19 mouse cellular contexts compared by ENCODE assay signal in the genomic region with DNA sequence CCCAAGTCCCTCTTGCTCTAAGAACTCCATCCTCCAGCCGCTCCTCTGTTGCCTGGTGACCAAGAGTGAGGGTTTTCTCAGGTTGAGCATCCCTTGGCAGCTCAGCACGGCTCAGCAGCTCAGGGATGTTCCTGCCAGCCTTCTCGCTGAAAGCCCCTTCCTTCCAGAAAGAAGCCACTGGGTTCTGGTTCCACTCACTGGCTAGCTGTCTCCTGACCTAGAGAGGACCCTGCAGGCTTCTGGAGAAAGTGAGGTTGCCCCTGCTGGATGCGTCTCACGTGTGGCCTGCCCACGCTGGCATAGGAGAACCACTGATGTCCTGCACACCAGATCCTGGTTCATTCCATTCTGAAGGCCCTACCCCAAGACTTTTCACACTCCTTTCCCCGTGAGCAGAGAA. TPM values are rescaled to one million over a fixed set of nuclear protein-coding genes. Genes with fewer than 3 reads are reported as not detected.
A peak's percentile ranks its signal among the peaks of the same experiment; 100 is the strongest.
DNase-seq lines count a peak whose midpoint lies in the region; ATAC-seq and TF ChIP-seq lines count a peak whose summit lies in the region.
"Had no signal": no experiment of that assay in that cellular context is flagged by ENCODE, and none has a peak within 500 bp of the region (broad histone marks: within the 10 kb centered on the region; RNA-seq: fewer than 3 reads in every experiment).

No protein-coding gene starts in this region.

- no peak for ATAC-seq in hindbrain, embryonic 11.5 days (ENCODE audit: low FRiP score)
- no peak for ATAC-seq in midbrain, embryonic 13.5 days
- ATAC-seq in megakaryocyte progenitor cell, adult 5-6 weeks (replicated peaks; ENCODE audit: poor library complexity): no peak
- ATAC-seq: CD4-positive, CD25-positive, alpha-beta regulatory T cell, adult 4 months had no signal

- H3K27ac ChIP-seq in testis, adult 2 months (ENCODE audit: control insufficient read depth, insufficient read depth, low read depth, low read length): no peak overlapping the region
- peak overlapping the region; percentile 83; the same call in 1 of the 2 replicates for H3K27ac ChIP-seq in hindbrain, embryonic 11.5 days (ENCODE audit: low read depth, low read length)
- peak overlapping the region; percentile 93; the same call in 1 of the 2 replicates for H3K27ac ChIP-seq in midbrain, embryonic 13.5 days
- H3K27ac ChIP-seq: kidney, embryonic 15.5 days; left cerebral cortex, adult 2 months had no signal

- WGBS in hindbrain, embryonic 11.5 days: 82% methylated on average over 7 of the region's 7 CpGs
- WGBS in midbrain, embryonic 13.5 days: 82% methylated on average over 7 of the region's 7 CpGs

- H3K4me1 ChIP-seq in testis, adult 2 months (ENCODE audit: control insufficient read depth, insufficient read depth, low read length): peaks cover 12% of the 10 kb centered on the region
- H3K4me1 ChIP-seq in hindbrain, embryonic 11.5 days (replicated peaks; ENCODE audit: control insufficient read depth, insufficient read depth, low read length): peaks cover 26% of the 10 kb centered on the region
- peaks cover 93% of the 10 kb centered on the region for H3K4me1 ChIP-seq in midbrain, embryonic 13.5 days (replicated peaks)

- H3K27me3 ChIP-seq in testis, adult 2 months (ENCODE audit: control insufficient read depth, insufficient read depth, low read length): no peaks in the 10 kb centered on the region
- H3K27me3 ChIP-seq in hindbrain, embryonic 11.5 days (ENCODE audit: control insufficient read depth, insufficient read depth, low read length): no peaks in the 10 kb centered on the region; the same call in 1 of the 2 replicates
- no peaks in the 10 kb centered on the region for H3K27me3 ChIP-seq in midbrain, embryonic 13.5 days

- no peak for DNase-seq in testis, postnatal 10 days (ENCODE audit: low spot score)
- DNase-seq in hindbrain, embryonic 11.5 days (ENCODE audit: low spot score): no peak
- no peak for DNase-seq in right cerebral cortex, postnatal 4 days
- DNase-seq in adrenal gland, postnatal 10 days: no peak
- DNase-seq: cerebellum, adult 18-20 months; liver; lung, adult 2 months; thymus, adult 2 months had no signal

- H3K9ac ChIP-seq in hindbrain, embryonic 11.5 days (ENCODE audit: low read depth, low read length): peak overlapping the region; percentile 89
- 0 out of 2 replicates have a peak overlapping the region, but pooled peaks have one; percentile 8 for H3K9ac ChIP-seq in midbrain, embryonic 13.5 days (replicated peaks)
- H3K9ac ChIP-seq: heart, embryonic 12.5 days; kidney, embryonic 15.5 days had no signal

- TF ChIP-seq CTCF in testis, adult 2 months (IDR thresholded peaks at IDR 0.05; ENCODE audit: control insufficient read depth, insufficient read depth, insufficient replicate concordance, low read depth, low read length): no peak

- H3K4me2 ChIP-seq in hindbrain, embryonic 11.5 days (replicated peaks; ENCODE audit: low read depth, low read length): peak overlapping the region; percentile 84
- peak overlapping the region; percentile 80 for H3K4me2 ChIP-seq in midbrain, embryonic 13.5 days (replicated peaks)
- H3K4me2 ChIP-seq: heart, embryonic 12.5 days; kidney, embryonic 15.5 days had no signal

- TF ChIP-seq POLR2A in testis, adult 2 months (IDR thresholded peaks at IDR 0.05; ENCODE audit: control insufficient read depth, low read depth, low read length): no peak

- peak overlapping the region; percentile 26; the same call in 1 of the 2 replicates for H3K4me3 ChIP-seq in testis, adult 2 months (ENCODE audit: control insufficient read depth, low read depth, low read length)
- peak overlapping the region; percentile 46 for H3K4me3 ChIP-seq in hindbrain, embryonic 11.5 days (ENCODE audit: low read depth, low read length)
- peak overlapping the region; percentile 50 for H3K4me3 ChIP-seq in midbrain, embryonic 13.5 days (replicated peaks)
- H3K4me3 ChIP-seq: heart, embryonic 12.5 days; kidney, embryonic 15.5 days; left cerebral cortex, adult 2 months; megakaryocyte, embryonic 14.5 days had no signal

- H3K9me3 ChIP-seq in hindbrain, embryonic 11.5 days (ENCODE audit: control insufficient read depth, low read length): no peaks in the 10 kb centered on the region
- H3K9me3 ChIP-seq in midbrain, embryonic 13.5 days: no peaks in the 10 kb centered on the region
- H3K9me3 ChIP-seq: heart, embryonic 12.5 days; kidney, embryonic 15.5 days; megakaryocyte, embryonic 14.5 days had no signal

- no peaks in the 10 kb centered on the region for H3K36me3 ChIP-seq in testis, adult 2 months (ENCODE audit: control insufficient read depth, insufficient read depth, low read length)
- no peaks in the 10 kb centered on the region for H3K36me3 ChIP-seq in hindbrain, embryonic 11.5 days (ENCODE audit: control insufficient read depth, insufficient read depth, low read length)
- H3K36me3 ChIP-seq in midbrain, embryonic 13.5 days: peaks cover 4% of the 10 kb centered on the region; the same call in 1 of the 2 replicates

RNA-seq across cellular contexts. Expression of gene Fam110a, which starts 11.0 kb away (rescaled TPM):
- polyA plus RNA-seq in testis, adult 2 months (2012; rRNA removed): 175 and 190 TPM in 2 replicates
- polyA plus RNA-seq in hindbrain, embryonic 11.5 days (2014; fragmentation: Nextera tagmentation; extraction: Ambion mirVana): 87.1 and 87.5 TPM in 2 replicates
- 97.0 and 97.3 TPM in 2 replicates for polyA plus RNA-seq in midbrain, embryonic 13.5 days (2015; fragmentation: Nextera tagmentation; extraction: Ambion mirVana)
- total RNA-seq in megakaryocyte progenitor cell, adult 5-6 weeks (2015): 5.6 and 8.2 TPM in 2 replicates
- 3.8 and 4.6 TPM in 2 replicates for total RNA-seq in megakaryocyte progenitor cell, adult 5-6 weeks (2017)
- 1 to 10 TPM; 7.0 to 9.7 TPM for total RNA-seq in adrenal gland, postnatal 10 days (2021)

RNA-seq across cellular contexts. Expression of gene Slc52a3, which starts 27.3 kb away (rescaled TPM):
- polyA plus RNA-seq in testis, adult 2 months (2012; rRNA removed): 37.6 and 52.4 TPM in 2 replicates
- polyA plus RNA-seq in hindbrain, embryonic 11.5 days (2014; fragmentation: Nextera tagmentation; extraction: Ambion mirVana): 0.56 and 0.73 TPM in 2 replicates
- 0.55 and 0.99 TPM in 2 replicates for polyA plus RNA-seq in midbrain, embryonic 13.5 days (2015; fragmentation: Nextera tagmentation; extraction: Ambion mirVana)
- total RNA-seq in megakaryocyte progenitor cell, adult 5-6 weeks (2015): 0.22 TPM in 1 of 2 replicates, not detected in the other
- 0.12 TPM in 1 of 2 replicates, not detected in the other for total RNA-seq in megakaryocyte progenitor cell, adult 5-6 weeks (2017)
- 1 to 10 TPM; 1.6 to 2.2 TPM for total RNA-seq in adrenal gland, postnatal 10 days (2021)

RNA-seq across cellular contexts. Expression of gene Angpt4, which starts 58.0 kb away (rescaled TPM):
- 2.2 and 2.5 TPM in 2 replicates for polyA plus RNA-seq in testis, adult 2 months (2012; rRNA removed)
- 0.14 and 0.23 TPM in 2 replicates for polyA plus RNA-seq in hindbrain, embryonic 11.5 days (2014; fragmentation: Nextera tagmentation; extraction: Ambion mirVana)
- 0.10 and 0.11 TPM in 2 replicates for polyA plus RNA-seq in midbrain, embryonic 13.5 days (2015; fragmentation: Nextera tagmentation; extraction: Ambion mirVana)
- not detected in 2 replicates for total RNA-seq in megakaryocyte progenitor cell, adult 5-6 weeks (2015)
- total RNA-seq in megakaryocyte progenitor cell, adult 5-6 weeks (2017): not detected in 2 replicates
- under 1 TPM in 1 of 2 experiments, not detected in 1; 0.51 TPM for total RNA-seq in adrenal gland, postnatal 10 days (2021)
- total RNA-seq: hematopoietic stem cell, adult 5-6 weeks; layer of hippocampus, adult 18-20 months; left cerebral cortex, adult 2 months; neutrophil, adult 5-6 weeks had no signal
- polyA plus RNA-seq: CD4-positive, CD25-positive, alpha-beta regulatory T cell, adult 4 months had no signal

Comparison
In these comparisons a context has a peak if more than half of its experiments do, and no peak if none do; other contexts are left out.
1. RNA of gene Slc52a3, which starts 27.3 kb away (polyA plus RNA-seq): 37.6 to 52.4 TPM in testis, adult 2 months; 0.56 to 0.73 TPM in hindbrain, embryonic 11.5 days and 0.55 to 0.99 TPM in midbrain, embryonic 13.5 days; every median in the first group is over 10 times any median in the second.
2. Peak in every context shown above with its lines, with median percentiles within 50 percentile points of each other: H3K4me3 ChIP-seq.